Mouse (Mus musculus) layer of hippocampus, adult 18-20 months (tissue): ENCODE data around the gene Ago3. TPM values are rescaled to one million over a fixed set of nuclear protein-coding genes. Genes with fewer than 3 reads are reported as not detected.
A peak's percentile ranks its signal among the peaks of the same experiment; 100 is the strongest.

Experiments
- DNase-seq, 2 experiments: peaks; one replicate each; pipeline ENCODE4 v3.0.0; 2022; ENCODE audit warnings: low spot score in 2 of 2
- total RNA-seq, 2 experiments: library from RNA; stranded (reverse); gene quantifications; 2 replicates each; pipeline ENCODE4 v1.2.3; 2021

The Ago3 gene
- total RNA-seq, 2 experiments from 2014 or later = 36.9 to 38.7 TPM

DNA sequence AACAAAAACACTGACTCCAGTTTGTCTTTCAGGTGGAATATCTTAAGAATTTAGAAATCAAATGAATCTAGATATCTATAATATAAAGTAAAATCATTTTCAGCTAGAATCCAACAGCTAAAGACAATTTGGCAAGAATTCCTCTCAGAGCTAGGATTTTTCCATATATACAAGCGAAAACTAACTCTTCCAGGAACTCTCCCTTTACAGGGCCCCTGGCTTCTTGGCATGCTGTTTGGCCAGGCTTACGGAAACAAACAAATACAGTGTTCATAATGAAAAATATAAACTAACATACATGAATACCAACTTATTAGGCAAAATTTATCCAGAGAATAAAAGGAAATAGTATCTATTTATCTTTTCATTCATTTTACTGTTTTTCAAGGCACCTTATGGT is 5.5 kb downstream of the Ago3 start:
- DNase-seq = no peak

DNA sequence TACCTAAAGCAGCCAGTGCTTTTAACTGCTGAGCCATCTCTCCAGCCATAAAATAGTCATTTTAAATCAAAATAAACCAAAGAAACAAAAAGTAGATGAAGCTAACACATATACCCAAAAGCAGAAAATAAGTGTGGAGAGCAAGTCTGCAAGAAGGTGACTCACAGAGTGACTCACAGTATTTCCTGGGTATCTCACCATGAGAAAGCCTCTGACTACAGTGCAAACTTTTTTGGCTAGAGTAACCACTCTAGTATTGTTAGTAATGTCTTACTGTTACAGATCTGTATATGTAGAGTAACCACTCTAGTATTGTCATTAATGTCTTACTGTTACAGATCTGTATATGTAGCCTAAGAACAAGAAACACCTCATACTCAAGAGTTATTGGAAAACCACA is 13.6 kb downstream of the Ago3 start:
- DNase-seq = no peak

DNA sequence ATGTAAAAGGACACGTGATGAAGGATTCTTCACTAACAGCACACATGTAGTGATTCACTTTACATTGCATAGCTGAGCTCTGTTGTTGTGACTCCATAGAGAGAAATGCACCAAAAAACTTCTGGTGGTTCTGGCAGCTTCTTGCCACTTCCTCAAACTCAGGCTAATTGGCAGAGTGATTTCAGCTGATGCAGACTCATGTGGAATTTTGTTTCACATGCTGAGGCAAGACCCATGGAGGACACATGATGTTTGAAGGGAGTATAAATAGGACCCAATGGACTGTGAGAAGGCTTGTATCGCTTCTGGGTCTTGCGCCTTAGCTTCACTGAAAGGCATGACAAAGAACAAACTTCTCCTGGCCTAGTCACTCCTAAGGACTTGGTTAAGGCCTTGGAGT is 16.8 kb downstream of the Ago3 start:
- no peak for DNase-seq

DNA sequence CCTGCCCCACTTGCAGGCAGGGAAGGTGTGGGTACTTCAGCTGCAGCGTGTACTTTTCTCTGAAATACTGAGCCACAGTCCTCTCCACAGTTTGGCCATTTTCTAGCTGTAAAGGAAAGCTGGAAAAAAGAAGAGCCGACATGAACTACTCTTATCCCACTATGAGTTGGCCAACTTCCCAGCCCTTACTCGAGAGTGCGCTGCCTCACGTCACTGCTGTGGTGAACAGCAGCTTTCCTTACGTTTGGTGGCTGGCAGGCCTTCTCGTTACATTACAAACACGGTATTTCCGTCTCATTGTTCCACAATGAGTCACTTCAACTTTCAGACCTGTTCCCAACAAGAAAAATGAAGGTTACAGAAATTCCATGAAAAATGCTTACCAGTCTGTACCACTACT is 57.9 kb downstream of the Ago3 start:
- DNase-seq = no peak

DNA sequence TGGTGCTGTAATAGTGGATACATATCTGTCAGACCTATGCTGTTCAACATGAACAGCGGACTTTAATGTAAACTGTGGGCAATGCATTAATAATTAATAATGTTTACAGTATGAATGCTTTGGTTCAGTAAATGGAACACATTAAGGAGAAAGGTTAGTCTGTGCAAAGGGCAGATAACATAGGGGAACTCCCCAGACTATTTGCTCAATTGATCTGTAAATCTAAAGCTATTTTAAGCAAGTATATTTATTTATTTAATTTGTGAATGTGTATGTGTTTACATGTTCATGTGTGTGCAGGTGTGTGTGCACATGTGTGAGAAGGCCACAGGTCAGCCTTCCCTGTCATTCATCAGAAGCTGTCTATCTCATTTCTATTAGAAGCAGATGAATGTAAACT is 69.3 kb downstream of the Ago3 start:
- DNase-seq = no peak

DNA sequence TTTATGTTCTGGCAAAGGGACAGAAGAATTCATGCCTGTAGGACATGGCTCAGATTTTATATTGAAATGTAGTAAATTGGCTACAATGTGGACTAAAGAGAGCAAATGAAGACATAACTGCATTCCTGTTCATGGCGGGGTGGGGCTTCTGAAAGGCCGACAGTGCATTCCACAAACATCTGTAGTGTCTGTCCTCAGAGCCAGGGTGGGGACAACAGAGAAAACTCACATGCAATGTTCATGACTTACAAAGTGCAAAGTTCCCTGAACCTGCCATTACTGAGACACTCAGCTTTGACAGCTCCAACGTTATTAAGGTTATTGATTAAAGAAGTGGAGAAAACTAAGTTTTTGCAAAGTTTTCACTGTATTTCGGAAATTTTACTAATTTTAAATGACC is 85.9 kb downstream of the Ago3 start:
- DNase-seq = no peak

DNA sequence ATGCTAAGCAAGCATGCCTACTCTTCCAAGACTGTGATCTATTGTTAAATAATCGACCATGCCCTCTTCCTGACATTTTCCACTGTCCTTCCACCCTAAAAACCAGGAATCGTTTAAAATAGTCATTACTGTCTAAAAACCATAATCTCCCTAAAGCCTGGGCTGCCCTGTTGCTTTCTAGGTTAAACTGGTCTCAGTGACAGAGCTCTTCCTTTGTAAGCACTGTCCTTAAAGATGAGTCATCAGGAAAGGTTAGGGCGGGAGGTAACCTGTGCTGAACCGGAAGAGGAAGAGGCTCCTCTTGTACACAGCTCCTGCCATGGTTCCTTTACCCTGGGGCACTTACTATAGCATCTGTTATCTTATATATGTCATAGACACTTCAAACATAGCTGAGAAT is 89.9 kb downstream of the Ago3 start:
- no peak for DNase-seq

DNA sequence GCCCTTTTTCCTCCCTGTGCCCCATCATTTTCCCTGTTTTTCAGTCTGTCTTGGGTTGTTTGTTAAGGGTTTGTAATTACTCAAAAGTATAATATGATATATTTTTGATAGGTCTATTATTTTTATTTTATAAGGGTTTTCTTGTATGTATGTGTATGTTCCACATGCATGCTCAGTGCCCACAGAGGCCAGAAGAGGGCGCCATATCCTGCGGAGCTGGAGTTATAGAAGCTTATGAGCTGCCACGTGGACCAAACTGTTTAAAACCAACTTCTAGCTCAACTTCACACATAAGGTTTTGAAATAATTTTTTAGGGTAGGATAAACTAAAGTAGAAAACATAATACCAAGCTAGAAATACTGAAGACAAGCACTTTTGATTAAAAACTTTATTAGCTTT is 97.0 kb downstream of the Ago3 start:
- DNase-seq = no peak

DNA sequence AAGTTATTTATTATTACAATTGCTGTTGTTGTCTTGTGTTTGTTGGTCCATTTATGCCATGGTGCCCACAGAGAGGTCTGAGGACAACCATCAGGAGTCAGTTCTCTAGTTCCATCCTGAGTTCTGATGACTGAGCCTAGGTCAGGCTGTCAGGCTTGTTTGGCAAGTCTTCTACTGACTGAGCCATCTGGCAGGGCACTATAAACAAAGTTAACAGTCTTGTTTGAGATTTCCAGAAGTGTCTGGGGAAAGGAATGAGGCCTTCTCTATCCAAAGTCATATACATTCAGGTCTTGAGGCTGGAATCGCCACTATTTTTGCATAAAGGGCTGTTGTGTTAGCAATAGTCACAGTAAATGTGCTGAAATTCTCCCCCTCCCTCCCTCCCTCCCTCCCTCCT is 97.6 kb downstream of the Ago3 start:
- DNase-seq = no peak

DNA sequence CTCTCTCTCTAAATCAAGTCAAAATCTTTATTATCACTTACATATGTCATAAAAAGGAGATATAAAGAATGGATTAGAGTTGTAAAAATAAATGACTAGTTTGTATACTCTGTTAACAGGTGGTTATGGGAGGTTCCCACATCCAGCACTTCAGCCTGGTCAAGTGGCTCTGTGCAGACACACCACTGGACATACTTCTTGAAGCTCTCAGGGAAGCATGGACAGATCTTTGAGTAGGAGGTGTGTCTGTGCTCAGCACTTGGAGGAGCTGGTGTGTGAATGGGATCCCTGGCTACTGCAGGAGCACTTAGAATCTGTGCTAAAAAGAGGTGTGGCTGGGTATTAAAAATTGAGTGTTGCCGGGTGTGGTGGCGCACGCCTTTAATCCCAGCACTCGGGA is 99.1 kb downstream of the Ago3 start:
- DNase-seq = no peak

DNA sequence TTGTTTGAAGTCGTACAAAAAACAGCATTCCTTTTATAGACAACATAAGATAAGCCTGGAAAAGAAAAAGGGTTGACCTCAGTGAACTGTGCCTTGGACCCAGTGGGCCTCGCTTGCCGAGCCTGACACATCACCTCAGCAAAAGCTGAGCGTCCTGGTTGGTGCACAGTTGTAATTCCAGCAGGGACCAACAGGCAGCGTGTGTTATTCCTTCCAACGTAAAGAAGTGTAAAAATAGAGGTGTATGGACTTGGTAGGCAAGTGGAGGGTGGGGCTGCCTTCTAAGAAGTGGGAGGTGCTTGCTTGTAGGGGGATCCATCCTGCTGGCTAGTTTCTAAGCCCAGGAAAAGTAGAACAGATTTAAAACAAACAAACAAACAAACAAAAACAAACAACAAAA is 103.3 kb downstream of the Ago3 start:
- no peak for DNase-seq

DNA sequence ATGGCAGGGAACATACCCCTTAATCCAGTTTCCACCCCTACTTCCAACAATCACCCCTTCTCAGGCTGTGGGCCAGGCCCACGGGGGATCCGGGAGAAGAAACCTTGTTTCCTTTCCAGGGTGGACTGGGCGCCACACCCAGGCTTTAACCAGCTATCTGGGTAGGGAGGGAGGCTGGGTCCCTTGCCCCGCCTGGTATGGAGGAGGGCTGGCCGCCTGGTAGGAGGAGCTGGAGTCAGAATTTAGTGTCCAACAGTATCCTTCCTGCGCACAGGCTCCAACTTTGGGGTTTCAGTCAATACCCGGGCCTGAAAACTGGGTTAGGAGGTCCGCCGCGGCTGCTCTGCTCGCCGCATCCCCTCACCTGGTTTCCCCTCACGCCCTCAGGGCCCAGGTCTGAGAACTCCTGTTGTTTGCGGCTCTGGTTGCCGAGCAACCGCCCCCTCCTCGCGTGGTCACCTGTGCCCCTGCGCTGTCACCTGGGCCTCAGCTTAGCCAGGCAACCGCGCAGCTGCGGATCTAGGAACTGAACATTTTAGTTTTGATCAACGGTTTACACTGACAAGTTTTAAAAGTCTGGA is 104.0 kb downstream of the Ago3 start, which contains the start of gene Tekt2:
Gene Tekt2, minus strand, starts transcription at position 408 of the 581 bp plus-strand sequence.
- DNase-seq = no peak

DNA sequence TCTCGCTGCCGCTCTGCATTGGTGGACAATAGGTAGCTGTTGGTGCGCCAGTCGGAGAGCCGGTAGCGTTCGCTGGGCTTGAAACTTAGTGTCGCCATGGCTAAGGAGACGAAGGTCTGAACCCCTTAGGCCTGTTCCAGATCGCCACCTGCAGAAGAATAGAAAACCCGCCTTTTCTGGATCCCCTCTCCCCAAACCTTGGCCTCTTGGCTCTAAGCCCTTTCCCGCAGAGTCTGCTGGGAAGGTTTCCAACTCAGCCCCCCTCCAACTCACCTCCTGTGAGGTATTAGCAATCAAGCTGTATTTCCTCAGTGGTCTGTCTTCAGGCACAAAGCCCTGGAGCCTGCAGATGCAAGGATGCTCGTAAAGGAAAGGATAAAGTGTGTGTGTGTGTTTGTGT is 104.5 kb downstream of the Ago3 start:
- no peak for DNase-seq

DNA sequence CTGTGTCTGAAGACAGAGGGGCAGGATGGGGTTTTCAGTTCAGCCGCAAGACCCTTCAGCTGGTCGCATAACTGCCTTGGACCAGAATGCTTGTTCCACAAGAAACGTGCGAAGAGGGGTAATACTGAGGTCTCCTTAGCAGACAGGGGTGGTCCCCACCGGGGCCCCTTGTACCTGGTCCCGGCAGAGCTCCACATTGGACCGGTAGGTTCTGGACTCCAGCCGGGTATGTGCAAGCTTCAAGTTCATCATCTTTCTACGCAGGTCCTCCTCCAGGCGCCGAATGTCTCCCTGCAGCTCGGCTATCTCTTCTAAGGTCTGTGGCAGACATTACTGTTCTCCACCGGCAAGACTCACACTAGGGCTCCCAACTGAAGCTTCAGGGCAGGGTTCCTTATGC is 106.7 kb downstream of the Ago3 start:
- no peak for DNase-seq

DNA sequence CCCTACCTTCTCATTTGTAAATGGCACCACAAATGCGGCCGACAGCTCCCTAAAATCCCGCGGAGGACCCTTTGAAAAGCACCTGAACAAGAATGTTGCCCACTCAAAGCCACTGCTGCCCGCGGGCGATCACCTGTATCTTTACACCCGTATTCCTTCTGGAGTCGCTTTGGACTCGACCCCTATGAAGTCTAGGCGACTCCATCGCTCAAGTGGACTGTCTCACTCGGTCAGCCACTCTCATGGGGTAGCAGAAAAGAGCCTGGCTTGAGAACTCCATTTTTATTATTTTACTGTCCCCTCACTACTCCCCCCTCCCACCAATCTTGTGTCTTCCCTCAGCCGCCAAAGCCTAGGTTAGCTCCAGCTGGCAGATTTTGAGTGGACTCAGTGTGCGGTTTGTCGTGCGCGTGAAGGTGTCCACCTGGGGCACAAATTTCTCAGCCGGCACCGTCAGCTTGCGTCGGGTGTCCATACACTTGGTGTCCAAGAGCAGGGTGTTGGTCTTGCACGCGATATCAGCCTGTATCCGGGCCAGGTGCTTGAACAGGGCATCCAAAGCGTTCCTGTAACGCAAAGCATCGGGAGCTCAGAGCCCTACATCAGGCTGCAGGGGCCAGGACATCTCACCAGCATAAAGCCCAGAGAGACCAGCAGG is 107.4 kb downstream of the Ago3 start:
- DNase-seq = no peak

DNA sequence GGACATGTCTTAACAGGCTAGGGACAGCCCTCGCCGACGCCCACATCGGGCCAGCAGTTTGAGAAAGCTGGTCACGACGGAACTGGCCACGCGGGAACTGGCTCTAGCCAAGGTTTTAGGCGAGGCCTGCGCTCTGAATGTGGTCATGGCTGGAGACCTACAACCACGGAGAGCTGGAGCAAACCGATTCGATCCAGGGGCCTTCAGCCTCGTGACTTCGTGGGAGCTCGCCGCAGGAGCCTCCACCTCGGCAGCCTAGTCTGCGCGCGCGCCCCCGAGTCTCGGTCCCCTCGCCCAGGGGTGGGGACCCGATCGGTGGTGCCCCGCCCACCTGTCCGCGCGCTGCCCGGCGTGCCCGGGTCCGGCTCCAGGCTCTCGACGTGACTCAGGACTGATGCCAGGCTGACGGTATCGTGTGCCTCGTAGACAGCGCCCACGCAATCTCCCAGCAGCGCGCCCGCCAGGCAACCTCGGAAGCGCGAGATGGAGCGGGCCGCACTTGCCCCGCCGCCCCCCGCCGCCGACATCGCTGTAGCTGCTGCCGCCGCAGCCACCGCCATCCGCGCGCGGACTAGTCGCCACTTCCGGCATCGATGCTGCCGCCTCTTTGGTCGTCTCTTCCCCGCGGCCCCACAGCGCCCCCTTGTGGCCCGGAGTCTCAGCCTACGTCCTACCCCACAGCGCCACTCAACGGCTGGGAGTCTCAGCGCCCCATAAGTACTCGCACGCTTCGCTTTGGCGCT is 108.1 kb downstream of the Ago3 start, which contains the start of gene Adprhl2:
Gene Adprhl2, minus strand, starts transcription at position 593 of the 743 bp plus-strand sequence.
- peak; percentile 98 for DNase-seq

DNA sequence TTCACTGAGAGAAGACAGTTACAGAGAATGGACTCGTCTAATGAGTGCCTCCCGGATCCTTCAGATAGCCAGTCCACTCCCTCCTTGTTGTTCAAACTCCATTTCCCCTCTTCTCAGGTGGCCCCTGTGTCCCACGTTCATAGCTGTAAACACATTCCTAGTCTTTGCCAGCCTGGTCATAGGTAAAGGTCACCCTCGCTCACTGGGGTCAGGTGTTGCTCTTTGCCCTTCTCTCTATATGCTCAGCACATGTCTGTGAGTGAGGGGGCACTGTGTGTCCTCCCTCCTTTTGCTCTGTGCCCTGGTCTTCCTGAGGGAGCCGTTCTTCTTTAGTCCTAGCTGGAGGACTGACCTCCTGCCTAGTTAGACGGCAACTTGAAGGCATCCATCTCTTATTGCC is 109.5 kb downstream of the Ago3 start:
- no peak for DNase-seq

DNA sequence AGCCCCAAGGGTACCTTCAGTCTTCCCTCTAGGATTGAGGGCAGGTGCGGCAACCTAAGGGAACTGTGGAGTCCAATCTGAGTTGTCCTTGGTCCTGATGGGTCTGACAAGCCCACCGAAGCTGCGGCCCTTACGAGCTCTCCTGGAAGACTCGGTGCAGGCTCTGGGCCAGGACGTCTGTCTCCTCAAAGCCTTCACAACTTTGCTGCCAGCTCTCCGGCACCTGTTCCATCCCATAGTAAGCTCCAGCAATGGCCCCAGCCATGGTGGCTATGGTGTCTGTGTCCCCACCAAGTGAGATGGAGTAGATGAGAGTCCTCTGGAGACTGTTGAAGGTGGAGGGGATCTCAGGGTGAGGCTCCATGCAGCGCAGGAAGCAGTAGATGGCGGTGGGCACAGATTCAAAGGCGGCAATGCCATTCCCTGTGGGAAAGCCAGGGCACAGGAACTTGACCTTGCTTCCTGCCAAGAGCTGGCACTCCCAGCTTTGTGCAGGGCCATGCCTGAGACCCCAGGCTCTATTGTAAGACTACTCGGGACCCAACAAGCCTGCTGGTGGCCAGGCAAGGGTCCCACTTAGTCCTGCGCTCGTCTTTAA is 112.8 kb downstream of the Ago3 start:
- no peak for DNase-seq

DNA sequence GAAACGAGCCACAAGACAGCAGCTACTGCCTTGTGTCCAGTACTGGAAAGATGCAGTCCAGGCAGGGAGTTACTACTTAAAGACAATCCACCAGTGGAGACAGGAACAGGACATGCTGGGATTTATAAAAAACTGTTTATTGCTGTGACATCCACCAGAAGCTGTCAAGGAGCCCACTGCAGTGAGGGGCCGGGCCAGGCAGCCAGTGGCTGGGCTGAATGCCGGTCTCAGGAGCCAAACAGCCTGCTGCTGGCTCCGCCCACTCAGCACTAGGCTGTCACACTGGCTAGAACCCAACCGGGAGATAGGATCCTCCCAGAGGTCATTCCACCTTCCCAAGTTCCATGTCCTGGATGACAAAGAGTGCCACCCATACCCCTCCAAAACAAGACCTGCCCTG is 113.4 kb downstream of the Ago3 start:
- peak in 1 of 2 experiments; percentile 66 for DNase-seq

DNA sequence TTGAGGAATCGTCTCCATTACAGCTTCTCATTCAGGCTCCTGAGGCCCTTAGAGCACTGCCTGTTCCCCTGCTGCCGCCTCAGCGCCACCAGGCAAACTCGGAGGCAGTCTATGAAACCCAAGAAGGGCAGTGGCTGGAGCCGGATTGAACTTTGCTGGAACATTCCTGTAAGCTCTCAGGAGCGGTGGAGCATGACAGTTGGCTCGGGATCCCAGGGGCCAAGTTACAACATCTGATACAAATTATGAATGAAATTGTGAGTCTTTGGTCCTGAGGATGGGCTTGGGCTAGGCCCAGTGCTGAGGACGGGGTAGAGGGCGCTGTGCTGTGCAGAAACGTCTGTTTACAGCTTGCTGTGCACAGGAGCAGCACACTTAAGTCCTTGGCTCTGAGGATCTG is 115.0 kb downstream of the Ago3 start:
- DNase-seq = no peak

DNA sequence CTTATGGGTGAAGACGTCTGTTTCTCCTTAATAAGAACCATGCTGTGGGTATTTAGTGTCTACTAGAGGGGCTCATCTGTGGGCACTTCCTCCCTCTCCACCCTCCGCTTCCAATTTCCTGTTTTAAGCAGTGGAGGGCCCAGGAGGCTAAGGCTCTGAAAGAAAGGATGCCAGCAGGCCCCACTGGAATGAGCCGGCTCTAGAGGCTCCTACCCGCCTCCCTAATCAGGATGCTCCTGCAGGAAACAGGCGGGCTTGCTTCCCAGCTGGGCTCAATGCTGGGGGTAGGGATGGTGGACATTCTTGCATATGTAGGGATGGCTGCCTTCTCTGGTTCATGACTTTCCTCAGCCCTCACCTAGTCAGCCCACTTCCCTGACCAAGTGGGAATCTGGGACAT is 116.2 kb downstream of the Ago3 start:
- no peak for DNase-seq

DNA sequence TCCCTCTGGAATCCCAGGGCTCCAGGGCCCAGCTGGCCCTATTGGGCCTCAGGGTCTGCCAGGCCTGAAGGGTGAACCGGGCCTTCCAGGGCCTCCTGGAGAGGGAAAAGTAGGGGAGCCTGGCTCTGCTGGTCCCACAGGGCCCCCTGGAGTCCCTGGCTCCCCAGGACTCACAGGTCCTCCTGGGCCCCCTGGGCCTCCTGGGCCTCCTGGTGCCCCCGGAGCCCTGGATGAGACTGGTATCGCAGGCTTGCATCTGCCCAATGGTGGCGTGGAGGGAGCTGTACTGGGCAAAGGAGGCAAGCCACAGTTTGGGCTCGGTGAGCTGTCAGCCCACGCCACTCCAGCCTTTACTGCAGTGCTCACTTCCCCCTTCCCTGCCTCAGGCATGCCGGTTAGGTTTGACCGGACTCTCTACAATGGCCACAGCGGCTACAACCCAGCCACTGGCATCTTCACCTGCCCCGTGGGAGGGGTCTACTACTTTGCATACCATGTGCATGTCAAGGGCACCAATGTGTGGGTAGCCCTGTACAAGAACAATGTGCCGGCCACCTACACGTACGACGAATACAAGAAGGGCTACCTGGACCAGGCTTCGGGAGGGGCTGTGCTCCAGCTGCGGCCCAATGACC is 117.7 kb downstream of the Ago3 start:
- no peak for DNase-seq
